Mouse (Mus musculus): ENCODE measurements around the gene Pdzd9. TPM values are rescaled to one million over a fixed set of nuclear protein-coding genes. Genes with fewer than 3 reads are reported as not detected.

Gene Pdzd9
- polyA plus RNA-seq, 1 experiment = not detected

GRCm38 (mm10) chr7:120632518-120632917 is 37.6 kb downstream of the Pdzd9 start:
- Histone ChIP-seq H3K27me3 (ENCODE audit: control insufficient read depth, insufficient read depth, low read length) (no peaks in the 10 kb centered on the region), H3K4me3 (ENCODE audit: control insufficient read depth, insufficient read depth, low read length) (no peak overlapping the region), H3K27ac (ENCODE audit: control insufficient read depth, insufficient read depth, low read length) (no peak overlapping the region), H3K4me1 (replicated peaks; ENCODE audit: control insufficient read depth, insufficient read depth, low read length) (peaks cover 5% of the 10 kb centered on the region), H3K36me3 (ENCODE audit: control insufficient read depth, insufficient read depth, low read length) (no peaks in the 10 kb centered on the region)
- no peak for DNase-seq
- 44% methylated on average over 1 of the region's 1 CpGs for WGBS
- TF ChIP-seq POLR2A (IDR thresholded peaks at IDR 0.05; ENCODE audit: control insufficient read depth, extremely low read depth, insufficient read depth, low read length, poor library complexity) (no peak), CTCF (IDR thresholded peaks at IDR 0.05; ENCODE audit: borderline replicate concordance, control insufficient read depth, extremely low read depth, insufficient read depth, low read length, poor library complexity) (no peak)

- WGBS = 94% methylated on average over 9 of the region's 9 CpGs
- TF ChIP-seq CTCF (IDR thresholded peaks at IDR 0.05; ENCODE audit: borderline replicate concordance, control insufficient read depth, extremely low read depth, insufficient read depth, low read length, poor library complexity) = no peak
- TF ChIP-seq POLR2A (IDR thresholded peaks at IDR 0.05; ENCODE audit: control insufficient read depth, extremely low read depth, insufficient read depth, low read length, poor library complexity) = no peak
Observed at GRCm38 (mm10) chr7:120620841-120621240, 49.3 kb downstream of the Pdzd9 start.

GRCm38 (mm10) chr7:120620075-120620771 is 49.9 kb downstream of the Pdzd9 start:
- Histone ChIP-seq H3K27me3 (ENCODE audit: control insufficient read depth, insufficient read depth, low read length) (no peaks in the 10 kb centered on the region), H3K27ac (ENCODE audit: control insufficient read depth, insufficient read depth, low read length) (no peak overlapping the region), H3K4me1 (replicated peaks; ENCODE audit: control insufficient read depth, insufficient read depth, low read length) (no peaks in the 10 kb centered on the region), H3K36me3 (ENCODE audit: control insufficient read depth, insufficient read depth, low read length) (no peaks in the 10 kb centered on the region), H3K4me3 (ENCODE audit: control insufficient read depth, insufficient read depth, low read length) (no peak overlapping the region)
- DNase-seq = no peak
- 85% methylated on average over 8 of the region's 8 CpGs for WGBS
- TF ChIP-seq CTCF (IDR thresholded peaks at IDR 0.05; ENCODE audit: borderline replicate concordance, control insufficient read depth, extremely low read depth, insufficient read depth, low read length, poor library complexity) (no peak), POLR2A (IDR thresholded peaks at IDR 0.05; ENCODE audit: control insufficient read depth, extremely low read depth, insufficient read depth, low read length, poor library complexity) (no peak)

More at GRCm38 (mm10) chr7:120620841-120621240, 49.3 kb downstream of the Pdzd9 start:
- H3K27ac ChIP-seq (ENCODE audit: control insufficient read depth, insufficient read depth, low read length) = no peak overlapping the region
- no peak overlapping the region for H3K4me3 ChIP-seq (ENCODE audit: control insufficient read depth, insufficient read depth, low read length)
- no peaks in the 10 kb centered on the region for H3K4me1 ChIP-seq (replicated peaks; ENCODE audit: control insufficient read depth, insufficient read depth, low read length)
- DNase-seq = no peak
- no peaks in the 10 kb centered on the region for H3K36me3 ChIP-seq (ENCODE audit: control insufficient read depth, insufficient read depth, low read length)
- no peaks in the 10 kb centered on the region for H3K27me3 ChIP-seq (ENCODE audit: control insufficient read depth, insufficient read depth, low read length)

Other genes with a start within 250 kb of the Pdzd9 start
- gene Uqcrc2, start 35.2 kb downstream of the Pdzd9 start, polyA plus RNA-seq (2012; rRNA removed) = 70.4 and 89.4 TPM in 2 replicates
- gene Mosmo, start 7.3 kb upstream of the Pdzd9 start, polyA plus RNA-seq (2012; rRNA removed) = 29.8 and 31.0 TPM in 2 replicates
- gene Vwa3a, start 69.0 kb upstream of the Pdzd9 start, polyA plus RNA-seq (2012; rRNA removed) = 0.70 and 0.88 TPM in 2 replicates
- 0.08 TPM in 1 of 2 replicates, not detected in the other for gene Gm5737, start 142.0 kb upstream of the Pdzd9 start, polyA plus RNA-seq (2012; rRNA removed)
- 26.2 and 29.5 TPM in 2 replicates for gene Eef2k, start 172.5 kb upstream of the Pdzd9 start, polyA plus RNA-seq (2012; rRNA removed)
- gene Polr3e, start 247.4 kb upstream of the Pdzd9 start, polyA plus RNA-seq (2012; rRNA removed) = 18.6 and 22.0 TPM in 2 replicates

Data from thymus, adult 2 months (tissue).